Mouse (Mus musculus) bone marrow macrophage, adult 2 months (primary cell): Measurements from ENCODE around the gene Shank3.

Experiments
- CTCF ChIP-seq: IDR thresholded peaks from 2 replicates; pipeline ENCODE4 v1.5.1; 2012; ENCODE audit warnings: low read depth, mild to moderate bottlenecking, low read length, moderate library complexity
- POLR2A ChIP-seq: IDR thresholded peaks from 2 replicates; pipeline ENCODE4 v1.6.1; 2012; ENCODE audit warnings: mild to moderate bottlenecking, low read depth, low read length, borderline replicate concordance

GRCm38 (mm10) chr15:89528201-89528850 is 28.9 kb downstream of the Shank3 start:
- TF ChIP-seq CTCF (no peak), POLR2A (no peak)
